Mouse (Mus musculus) midbrain, postnatal 0 days (tissue): ENCODE results near the gene Eno1. TPM values are rescaled to one million over a fixed set of nuclear protein-coding genes. Genes with fewer than 3 reads are reported as not detected.

Source experiments
- ATAC-seq: fragments of 200-750 bp; cut with Nextera tagmentation; 2 replicates; pipeline ENCODE4 v1.8.0; 2017; ENCODE audit warnings: moderate number of reproducible peaks, mild to moderate bottlenecking, moderate TSS enrichment, moderate library complexity; ENCODE audit not compliant: low FRiP score
- DNase-seq: peaks from one replicate; pipeline ENCODE4 v3.0.0-alpha.2; 2015; ENCODE audit warnings: low spot score
- H3K27ac ChIP-seq: fragments of 300-500 bp; sonication (generic); 2 replicates; pipeline ENCODE4 v1.5.1; 2014; ENCODE audit warnings: low read depth, mild to moderate bottlenecking, low read length, mixed read lengths
- H3K27me3 ChIP-seq: fragments of 300-500 bp; sonication (generic); 2 replicates; pipeline ENCODE4 v1.6.1; 2014; ENCODE audit warnings: low read length, control low read depth, mixed read lengths; ENCODE audit not compliant: insufficient read depth
- H3K36me3 ChIP-seq: fragments of 300-500 bp; sonication (generic); 2 replicates; pipeline ENCODE4 v1.6.1; 2014; ENCODE audit warnings: low read length, control low read depth, mixed read lengths; ENCODE audit not compliant: insufficient read depth
- H3K4me1 ChIP-seq: fragments of 300-500 bp; sonication (generic); 2 replicates; pipeline ENCODE4 v1.6.1; 2014; ENCODE audit warnings: mild to moderate bottlenecking, control low read depth, antibody characterized with exemption, low read length, mixed read lengths; ENCODE audit not compliant: insufficient read depth
- H3K4me2 ChIP-seq: fragments of 300-500 bp; sonication (generic); 2 replicates; pipeline ENCODE4 v1.6.1; 2014; ENCODE audit warnings: low read depth, mild to moderate bottlenecking, low read length, mixed read lengths; ENCODE audit not compliant: poor library complexity, severe bottlenecking
- H3K4me3 ChIP-seq: fragments of 300-500 bp; sonication (generic); 2 replicates; pipeline ENCODE4 v1.5.1; 2014; ENCODE audit warnings: low read depth, mild to moderate bottlenecking, low read length, moderate library complexity
- H3K9ac ChIP-seq: fragments of 300-500 bp; sonication (generic); replicated peaks from 2 replicates; pipeline ENCODE4 v1.6.1; 2014; ENCODE audit warnings: mild to moderate bottlenecking, low read length, moderate library complexity, mixed read lengths; ENCODE audit not compliant: poor library complexity, severe bottlenecking
- H3K9me3 ChIP-seq: fragments of 300-500 bp; sonication (generic); 2 replicates; pipeline ENCODE4 v1.6.1; 2016; ENCODE audit warnings: low read length, control low read depth
- CTCF ChIP-seq: IDR thresholded peaks from 2 replicates; pipeline ENCODE4 v1.5.1; 2016; ENCODE audit warnings: antibody characterized with exemption, mild to moderate bottlenecking
- WGBS: fragments of 180-500 bp; shearing (Covaris S2); extraction: QIAGEN DNeasy Blood & Tissue Kit; methylation state at CpG from one replicate; pipeline ENCODE4 v1.1.7; 2014; 5-methylcytosine and 5-hydroxymethylcytosine counted together
- polyA plus RNA-seq: library from polyadenylated mRNA; unstranded; fragments of >200 nt; fragmentation: Nextera tagmentation; extraction: Ambion mirVana; gene quantifications from 2 replicates; pipeline ENCODE4 v1.2.1, GENCODE M21; 2015
- total RNA-seq: library from RNA; depleted of rRNA; stranded (reverse); fragments of >200 nt; gene quantifications from 2 replicates; pipeline ENCODE4 v1.2.3, GENCODE M21; 2014

The Eno1 gene
- total and polyA plus RNA-seq, 2 experiments from 2014 or later = 440 to 1,069 TPM

- Histone ChIP-seq H3K27me3 (no peaks in the 10 kb centered on the region), H3K9ac (no peak overlapping the region), H3K4me1 (peaks cover 3% of the 10 kb centered on the region; the same call in 1 of the 2 replicates), H3K4me2 (no peak overlapping the region), H3K36me3 (no peaks in the 10 kb centered on the region), H3K27ac (no peak overlapping the region), H3K4me3 (no peak overlapping the region), H3K9me3 (no peaks in the 10 kb centered on the region)
- 33% methylated on average over 5 of the region's 5 CpGs for WGBS
- DNase-seq = no peak
- ATAC-seq = no peak
- TF ChIP-seq CTCF = peak; percentile 57
These were observed 22.6 kb upstream of the Eno1 start for GRCm38 (mm10) chr4:150213910-150214309.

GRCm38 (mm10) chr4:150216423-150216822 lies 20.1 kb upstream of the Eno1 start:
- no peak overlapping the region for H3K27ac ChIP-seq
- H3K4me1 ChIP-seq = peaks cover 3% of the 10 kb centered on the region; the same call in 1 of the 2 replicates
- no peaks in the 10 kb centered on the region for H3K9me3 ChIP-seq
- no peak overlapping the region for H3K4me3 ChIP-seq
- no peak overlapping the region for H3K4me2 ChIP-seq
- no peak overlapping the region for H3K9ac ChIP-seq
- 65% methylated on average over 6 of the region's 6 CpGs for WGBS
- no peak for TF ChIP-seq CTCF
- no peak for DNase-seq
- H3K27me3 ChIP-seq = no peaks in the 10 kb centered on the region
- no peak for ATAC-seq
- H3K36me3 ChIP-seq = no peaks in the 10 kb centered on the region

DNA sequence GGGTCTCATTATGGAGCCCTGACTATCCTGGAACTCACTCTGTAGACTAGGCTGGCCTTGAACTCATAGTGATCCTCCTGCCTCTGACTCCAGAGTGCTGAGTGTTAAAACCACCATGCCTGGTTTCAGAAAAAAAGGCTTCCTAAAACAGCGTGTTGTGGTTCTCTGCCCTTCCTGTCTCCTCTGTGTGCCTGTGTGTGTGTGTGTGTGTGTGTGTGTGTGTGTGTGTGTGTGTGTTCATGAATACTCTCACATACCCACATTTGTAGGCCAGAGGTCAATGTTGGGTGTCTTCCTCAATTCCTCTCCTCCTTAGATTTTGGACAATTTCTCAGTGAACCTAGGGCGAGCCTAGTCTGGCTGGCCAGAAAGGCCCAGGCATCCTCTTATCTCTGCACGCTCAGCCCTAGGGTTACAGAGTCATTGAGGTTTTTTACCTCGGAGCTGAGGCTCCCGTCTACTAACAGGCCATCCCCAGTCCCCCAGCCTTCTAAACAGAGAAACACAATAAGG lies 19.4 kb upstream of the Eno1 start:
- ATAC-seq (no peak), DNase-seq (no peak)
- no peaks in the 10 kb centered on the region for H3K9me3 ChIP-seq
- H3K4me1 ChIP-seq = peaks cover 3% of the 10 kb centered on the region; the same call in 1 of the 2 replicates
- H3K4me2 ChIP-seq = no peak overlapping the region
- H3K27ac ChIP-seq = no peak overlapping the region
- 71% methylated on average over 5 of the region's 5 CpGs for WGBS
- no peaks in the 10 kb centered on the region for H3K36me3 ChIP-seq
- no peak overlapping the region for H3K9ac ChIP-seq
- no peak for TF ChIP-seq CTCF
- H3K27me3 ChIP-seq = no peaks in the 10 kb centered on the region
- H3K4me3 ChIP-seq = no peak overlapping the region

GRCm38 (mm10) chr4:150217935-150218334 lies 18.6 kb upstream of the Eno1 start:
- Histone ChIP-seq H3K4me3 (no peak overlapping the region), H3K9me3 (no peaks in the 10 kb centered on the region), H3K36me3 (no peaks in the 10 kb centered on the region), H3K4me2 (no peak overlapping the region), H3K27me3 (no peaks in the 10 kb centered on the region), H3K27ac (no peak overlapping the region), H3K9ac (no peak overlapping the region), H3K4me1 (peaks cover under 1% of the 10 kb centered on the region; the same call in 1 of the 2 replicates)
- 100% methylated on average over 1 of the region's 1 CpGs for WGBS
- no peak for ATAC-seq
- TF ChIP-seq CTCF = peak; percentile 39
- DNase-seq = no peak

- 72% methylated on average over 9 of the region's 9 CpGs for WGBS
- ATAC-seq (no peak), DNase-seq (peak; percentile 81)
- H3K4me3 ChIP-seq = no peak overlapping the region
- no peak overlapping the region for H3K9ac ChIP-seq
- no peaks in the 10 kb centered on the region for H3K36me3 ChIP-seq
- TF ChIP-seq CTCF = peak; percentile 85
- H3K4me1 ChIP-seq = no peaks in the 10 kb centered on the region
- H3K9me3 ChIP-seq = no peaks in the 10 kb centered on the region
- no peak overlapping the region for H3K4me2 ChIP-seq
- H3K27me3 ChIP-seq = no peaks in the 10 kb centered on the region
- H3K27ac ChIP-seq = no peak overlapping the region
These were observed 16.8 kb upstream of the Eno1 start for GRCm38 (mm10) chr4:150219501-150220292.

DNA sequence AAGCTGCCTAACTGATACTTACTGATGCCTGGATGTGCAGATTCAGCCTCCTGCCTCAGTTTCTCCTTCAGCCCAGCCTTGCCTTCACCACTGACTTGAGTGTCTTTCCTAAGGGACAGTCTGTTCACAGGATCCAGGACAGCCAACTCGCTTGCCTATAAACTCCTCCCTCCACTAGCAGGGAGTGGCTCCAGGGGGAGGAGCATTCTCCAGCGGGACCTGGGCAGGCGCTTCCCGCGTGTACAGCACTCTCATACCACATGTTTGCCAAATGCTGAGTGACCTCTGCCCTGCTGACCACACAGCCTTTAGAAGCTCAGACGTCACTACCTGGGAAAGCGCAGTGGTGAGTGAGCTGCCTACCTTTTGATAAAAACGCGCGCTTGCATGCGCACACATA lies 15.9 kb upstream of the Eno1 start:
- Histone ChIP-seq H3K36me3 (no peaks in the 10 kb centered on the region), H3K27me3 (no peaks in the 10 kb centered on the region), H3K4me3 (no peak overlapping the region), H3K9ac (no peak overlapping the region), H3K27ac (no peak overlapping the region), H3K9me3 (no peaks in the 10 kb centered on the region), H3K4me1 (no peaks in the 10 kb centered on the region), H3K4me2 (no peak overlapping the region)
- ATAC-seq (no peak), DNase-seq (no peak)
- no peak for TF ChIP-seq CTCF
- 25% methylated on average over 11 of the region's 11 CpGs for WGBS
